Mouse (Mus musculus): ENCODE measurements around the gene Fer.

Fer gene

DNA sequence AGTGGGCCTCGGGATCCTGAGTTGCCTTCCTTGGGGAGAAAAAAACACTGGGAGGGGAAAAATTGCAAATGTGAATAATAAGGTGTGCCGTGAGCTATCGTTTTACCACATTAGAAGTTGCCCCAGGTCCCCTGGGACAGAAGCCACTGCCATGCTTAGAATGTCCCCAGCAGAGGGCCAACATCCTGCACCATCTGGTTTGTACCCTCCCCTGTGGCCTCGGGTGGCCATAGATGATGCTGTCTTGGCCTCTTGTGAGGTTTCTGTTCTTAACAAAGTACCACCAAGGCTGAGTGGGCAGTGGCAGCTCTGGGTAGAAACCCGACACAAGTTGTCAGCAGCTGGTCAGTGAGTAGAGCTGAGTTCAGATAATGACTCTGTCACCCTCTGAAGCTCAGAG lies 307.2 kb downstream of the Fer start:
- DNase-seq, result no peak

DNA sequence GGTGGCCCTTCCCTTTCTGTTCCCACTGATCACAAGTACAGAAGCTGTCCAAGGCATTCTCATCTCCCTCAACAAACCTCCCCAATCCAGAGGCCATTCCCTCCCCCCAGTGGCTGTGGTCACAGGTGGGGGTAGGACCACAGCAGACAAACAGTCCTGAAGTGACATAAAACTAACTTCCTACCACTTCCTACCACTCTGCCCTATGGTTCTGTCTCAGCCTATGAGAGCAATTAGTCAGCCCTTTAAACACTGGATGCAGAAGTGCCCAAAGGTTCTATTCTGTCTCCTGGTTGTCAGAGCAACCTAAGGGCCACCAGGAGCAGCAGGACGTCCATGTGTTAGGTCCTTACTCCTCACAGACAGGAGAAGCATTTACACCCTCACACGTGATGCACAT lies 309.6 kb downstream of the Fer start:
- DNase-seq, result no peak

DNA sequence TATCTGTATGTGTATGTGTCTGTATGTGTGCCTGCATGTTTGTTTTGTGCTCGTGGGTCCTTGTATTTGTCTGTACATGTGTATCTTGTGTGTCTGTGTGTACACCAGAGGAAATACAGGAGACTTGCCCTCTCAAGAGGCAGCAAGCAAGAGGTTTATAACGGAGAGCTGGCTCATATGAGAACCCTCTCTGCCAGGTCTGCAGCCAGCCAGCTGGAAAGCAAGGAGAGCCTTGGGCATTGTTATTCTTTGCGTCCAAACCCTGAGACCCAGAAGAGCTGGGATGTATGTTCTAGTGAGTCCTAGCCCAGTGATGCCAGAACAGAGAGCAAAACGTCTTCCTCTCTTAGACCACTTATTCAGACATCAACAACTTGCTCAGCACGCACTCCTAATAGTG lies 317.7 kb downstream of the Fer start:
- DNase-seq, result no peak

DNA sequence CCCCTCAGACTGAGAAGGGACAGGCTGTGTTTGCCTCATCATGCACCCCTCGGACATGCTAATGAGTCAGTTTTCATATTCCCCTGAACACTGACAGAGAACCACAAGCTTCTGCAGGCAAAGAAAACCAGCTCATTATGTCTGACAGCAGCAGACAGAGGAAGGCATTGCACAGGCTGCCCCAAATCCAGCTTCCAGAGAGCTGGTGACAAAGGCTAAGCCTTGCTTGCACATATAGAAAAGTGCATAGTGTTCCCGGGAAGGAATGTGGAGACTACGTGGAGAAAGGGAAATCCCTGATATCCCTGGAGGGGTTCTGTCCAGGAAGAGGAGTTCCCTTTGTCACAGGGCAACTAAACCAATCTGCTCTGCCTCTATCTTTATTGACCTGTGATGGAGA lies 318.4 kb downstream of the Fer start:
- no peak for DNase-seq

DNA sequence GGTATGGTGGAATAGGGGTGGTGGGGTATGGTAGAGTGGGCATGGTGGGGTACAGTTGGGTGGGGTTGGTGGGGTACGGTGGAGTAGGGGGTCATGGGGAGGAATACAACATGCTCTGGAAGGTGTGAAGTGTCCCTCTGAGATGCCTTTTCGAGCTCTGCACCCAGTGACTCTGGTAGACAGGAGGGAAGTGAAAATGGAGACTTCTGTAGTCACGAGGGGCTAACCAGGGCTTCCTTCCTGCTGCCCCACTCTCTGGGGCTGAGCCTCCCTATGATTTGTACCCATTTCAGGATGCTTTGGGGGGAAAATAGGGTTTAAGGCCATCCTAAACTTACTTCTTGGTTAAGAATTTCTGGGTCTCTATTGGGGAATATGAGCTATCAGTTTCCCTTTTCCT lies 319.7 kb downstream of the Fer start:
- DNase-seq, result no peak

DNA sequence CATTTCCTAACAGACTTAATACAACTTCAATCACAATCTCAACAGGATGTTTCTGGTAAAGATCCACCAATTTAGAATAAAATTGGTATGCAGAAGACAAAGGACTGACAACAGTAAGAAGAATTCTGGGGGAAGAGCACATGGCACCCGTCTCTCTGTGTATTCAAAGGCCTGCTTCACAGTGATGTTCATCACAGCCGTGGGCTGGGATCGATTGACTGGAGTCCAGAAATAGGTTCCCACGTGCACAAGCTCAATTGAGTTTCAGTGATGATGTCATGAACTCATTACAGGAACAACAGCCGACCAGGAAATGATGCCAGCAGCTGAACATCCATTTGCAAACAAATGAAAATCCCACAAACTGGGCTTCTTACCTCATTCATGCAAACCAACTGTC lies 320.3 kb downstream of the Fer start:
- DNase-seq, result no peak
